Comparison of ENCODE assay signal across 13 mouse cellular contexts in the genomic region with DNA sequence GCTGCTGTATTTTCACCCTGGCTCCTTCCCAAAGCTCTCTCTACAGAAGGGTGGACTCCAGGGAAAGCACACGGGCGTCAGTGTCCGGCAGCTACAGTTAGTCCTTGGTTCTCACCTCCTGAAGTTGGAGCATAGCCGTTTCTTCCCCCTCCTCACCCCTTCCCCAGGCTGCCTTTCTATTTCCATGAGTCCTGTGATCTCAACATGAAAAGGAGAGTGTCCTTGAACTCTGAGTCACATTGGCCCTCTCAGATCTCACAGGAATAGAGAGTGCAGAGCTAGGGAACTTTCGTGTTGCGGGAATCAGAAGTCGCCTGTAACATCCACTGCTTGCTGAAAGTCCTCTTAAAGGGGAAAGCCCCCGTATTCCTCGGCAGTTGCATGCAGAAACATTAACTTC.
"Had no signal": no experiment of that assay in that cellular context is flagged by ENCODE, and none has a peak within 500 bp of the region (broad histone marks: within the 10 kb centered on the region; RNA-seq: fewer than 3 reads in every experiment).

No protein-coding gene starts in this region.

- H3K9ac ChIP-seq: limb, embryonic 15.5 days; liver, embryonic 12.5 days; lung, embryonic 14.5 days; neural tube, embryonic 15.5 days had no signal

- H3K4me3 ChIP-seq: limb, embryonic 15.5 days; liver, embryonic 12.5 days; midbrain, embryonic 10.5 days; myocyte; neural tube, embryonic 15.5 days had no signal

- H3K4me2 ChIP-seq: limb, embryonic 15.5 days; liver, embryonic 12.5 days; lung, embryonic 14.5 days; neural tube, embryonic 15.5 days had no signal

- H3K27ac ChIP-seq: limb, embryonic 15.5 days; liver, embryonic 12.5 days; midbrain, embryonic 10.5 days; neural tube, embryonic 15.5 days had no signal

- H3K36me3 ChIP-seq: liver, embryonic 12.5 days; midbrain, embryonic 10.5 days; neural tube, embryonic 15.5 days had no signal

- ATAC-seq: liver, embryonic 12.5 days had no signal

- H3K27me3 ChIP-seq: limb, embryonic 15.5 days; liver, embryonic 12.5 days; neural tube, embryonic 15.5 days had no signal

- DNase-seq: kidney, postnatal 14 days; lung, embryonic 14.5 days; lung, postnatal 10 days; lung, postnatal 4 days; midbrain, embryonic 14.5 days; right cerebral cortex, adult 18-20 months; right cerebral cortex, postnatal 25 days; thymus, postnatal 36 days had no signal

- H3K9me3 ChIP-seq: limb, embryonic 15.5 days; liver, embryonic 12.5 days; midbrain, embryonic 10.5 days; neural tube, embryonic 15.5 days had no signal
